Mouse (Mus musculus) urinary bladder, postnatal 10 days (tissue): ENCODE measurements around the gene Tctn1.
"Not testable (repeated sequence)": the region's sequence is repeated elsewhere in the genome, so short reads cannot be mapped to it uniquely, and the experiment has no call there.

ENCODE experiments used
- DNase-seq: peaks from one replicate; pipeline ENCODE4 v3.0.0; 2022; ENCODE audit warnings: low spot score

Gene Tctn1

DNA sequence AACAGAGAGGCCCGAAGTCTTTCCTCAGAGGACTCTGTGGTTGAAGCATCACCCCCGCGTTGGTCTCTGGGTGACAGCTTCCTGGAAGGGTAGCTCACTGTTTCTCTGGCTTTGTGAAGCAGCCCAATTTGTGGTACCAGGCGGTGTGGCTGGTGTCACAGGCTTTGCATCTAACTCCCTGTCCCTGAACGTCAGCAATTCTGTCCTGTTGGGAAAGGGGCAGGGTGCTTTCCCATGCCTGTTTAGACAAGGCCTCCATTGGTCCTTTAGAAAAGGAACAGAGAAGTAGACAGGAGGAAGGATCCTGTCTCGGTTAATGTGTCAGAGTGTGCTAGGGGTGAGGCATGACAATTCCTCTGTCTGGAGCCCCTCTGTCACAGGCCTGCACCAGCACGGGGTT lies 45.3 kb downstream of the Tctn1 start:
- no peak for DNase-seq

- no peak for DNase-seq
Observed at GRCm38 (mm10) chr5:122218109-122218905, 46.0 kb downstream of the Tctn1 start.

GRCm38 (mm10) chr5:122217636-122218035 lies 46.6 kb downstream of the Tctn1 start:
- no peak for DNase-seq

GRCm38 (mm10) chr5:122213861-122214260 lies 50.4 kb downstream of the Tctn1 start:
- DNase-seq = no peak

- DNase-seq = not testable (repeated sequence)
Observed at GRCm38 (mm10) chr5:122212820-122213219, 51.4 kb downstream of the Tctn1 start.

GRCm38 (mm10) chr5:122212125-122212524 lies 52.1 kb downstream of the Tctn1 start:
- DNase-seq = no peak

DNA sequence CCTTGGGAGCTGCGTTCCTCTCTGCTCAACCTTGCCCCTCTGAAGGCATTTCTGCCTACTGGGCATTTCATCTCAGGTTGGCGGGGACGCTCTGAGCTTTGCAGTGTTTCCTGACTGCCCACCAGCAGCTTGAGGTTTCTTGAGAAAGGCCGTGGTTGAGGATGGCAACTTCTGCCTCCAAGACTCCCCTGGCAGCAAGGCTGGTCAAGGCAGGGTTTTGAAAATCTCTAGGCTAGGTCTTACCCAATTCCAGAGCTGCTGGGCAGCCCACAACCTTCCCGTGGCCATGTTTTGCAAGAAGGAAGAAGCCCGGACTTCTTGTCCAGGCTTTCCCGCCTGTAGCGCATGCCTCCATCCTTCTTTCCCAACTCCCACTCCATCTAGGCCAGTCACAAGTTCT lies 53.4 kb downstream of the Tctn1 start:
- DNase-seq = no peak

GRCm38 (mm10) chr5:122209591-122210368 lies 54.5 kb downstream of the Tctn1 start:
- DNase-seq = no peak

DNA sequence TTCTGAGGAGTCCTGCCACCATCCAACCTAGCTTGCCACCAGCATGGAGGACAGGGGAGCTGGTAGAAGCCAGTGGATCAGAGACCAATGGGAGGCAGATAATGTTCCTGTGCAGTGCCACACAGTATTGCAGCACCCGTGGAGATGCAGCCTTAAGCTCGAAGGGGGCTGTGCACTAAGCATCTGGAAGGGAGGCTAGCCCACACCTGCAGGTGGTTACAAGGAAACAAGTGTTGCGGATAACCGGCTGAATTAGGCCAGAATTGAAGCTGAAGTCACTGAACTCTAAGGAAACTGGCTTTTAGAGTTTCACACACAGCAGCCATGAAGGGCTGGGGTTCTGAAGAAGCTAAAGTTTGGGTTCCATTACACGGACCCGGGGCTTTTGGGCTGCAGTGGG lies 55.4 kb downstream of the Tctn1 start:
- no peak for DNase-seq

DNA sequence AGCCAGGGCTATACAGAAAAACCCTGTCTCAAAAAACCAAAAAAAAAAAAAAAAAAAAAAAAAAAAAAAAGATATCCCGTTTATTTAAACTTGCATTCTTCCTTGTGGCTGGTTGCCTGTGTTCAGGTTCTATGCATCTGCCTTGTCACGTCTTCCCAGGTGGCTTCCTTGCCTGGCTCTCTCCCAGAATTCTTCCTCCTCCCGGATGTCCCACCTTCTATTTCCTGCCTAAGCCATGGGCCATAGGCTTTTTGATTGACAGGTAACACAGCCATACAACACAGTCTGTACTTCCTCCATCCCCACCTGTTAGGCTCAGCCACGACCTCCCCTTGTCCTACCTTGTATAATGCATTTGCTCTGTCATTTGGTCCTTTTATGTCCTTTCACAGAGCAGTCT lies 57.8 kb downstream of the Tctn1 start, which contains the start of gene Hvcn1:
Hvcn1 (plus strand) TSS at position 330 of the 400 bp plus-strand sequence.
- no peak for DNase-seq

GRCm38 (mm10) chr5:122204180-122204579 lies 60.1 kb downstream of the Tctn1 start:
- no peak for DNase-seq

DNA sequence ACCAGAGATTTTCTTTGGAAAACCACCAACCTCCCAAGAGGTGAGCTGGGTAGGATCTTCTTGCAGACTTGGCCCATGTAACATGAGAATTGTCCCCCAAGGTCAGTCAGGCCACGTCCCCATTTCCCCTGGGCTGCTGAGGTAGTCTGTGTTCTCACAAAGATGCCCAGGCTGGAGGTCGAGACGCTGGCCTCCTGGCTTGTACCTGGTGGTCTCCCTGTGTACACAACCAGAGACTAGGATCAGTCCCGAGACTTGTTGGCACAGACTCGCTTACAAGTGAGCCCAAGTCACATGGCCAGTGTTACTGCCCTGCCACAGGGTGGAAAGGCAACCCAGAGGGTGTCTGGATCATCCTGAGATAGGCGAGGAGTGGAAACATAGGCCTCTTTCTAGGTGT lies 62.4 kb downstream of the Tctn1 start:
- DNase-seq = no peak

DNA sequence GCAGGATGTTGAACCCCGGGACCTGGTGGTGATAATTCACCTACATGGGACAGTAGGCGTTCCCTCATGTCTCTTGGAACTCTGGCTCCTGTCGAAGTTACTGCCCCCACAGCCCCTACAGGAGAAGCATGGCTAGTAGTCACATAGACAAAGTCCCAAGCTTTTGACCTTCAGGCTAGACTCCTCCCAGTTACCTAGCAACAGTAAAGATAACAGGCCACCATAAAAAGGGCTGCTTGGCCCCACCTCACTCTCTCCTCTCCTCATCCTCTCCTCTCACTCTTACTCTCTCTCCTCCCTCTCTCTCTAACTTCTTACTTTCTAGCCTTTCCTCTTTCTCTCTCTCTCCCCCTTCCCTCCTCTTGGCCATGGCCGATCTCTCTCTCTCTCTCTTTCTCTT lies 63.4 kb downstream of the Tctn1 start:
- no peak for DNase-seq

DNA sequence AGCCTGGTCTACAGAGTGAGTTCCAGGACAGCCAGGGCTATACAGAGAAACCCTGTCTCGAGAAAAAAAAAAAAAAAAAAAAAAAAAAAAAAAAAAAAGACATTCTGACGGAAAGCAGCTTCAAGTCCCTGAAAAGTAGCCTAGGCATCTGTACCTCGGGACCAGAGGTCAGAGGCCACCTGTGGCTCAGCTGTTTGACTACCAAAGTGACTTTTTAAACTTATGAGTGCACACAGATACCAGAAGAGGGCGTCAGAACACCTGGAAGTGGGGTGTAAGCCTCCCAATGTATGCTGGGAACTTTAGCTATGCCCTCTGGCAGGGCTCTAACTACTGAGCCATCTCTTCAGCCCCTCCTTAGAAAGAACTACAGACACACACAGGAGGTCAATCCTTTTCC lies 71.9 kb downstream of the Tctn1 start:
- no peak for DNase-seq

DNA sequence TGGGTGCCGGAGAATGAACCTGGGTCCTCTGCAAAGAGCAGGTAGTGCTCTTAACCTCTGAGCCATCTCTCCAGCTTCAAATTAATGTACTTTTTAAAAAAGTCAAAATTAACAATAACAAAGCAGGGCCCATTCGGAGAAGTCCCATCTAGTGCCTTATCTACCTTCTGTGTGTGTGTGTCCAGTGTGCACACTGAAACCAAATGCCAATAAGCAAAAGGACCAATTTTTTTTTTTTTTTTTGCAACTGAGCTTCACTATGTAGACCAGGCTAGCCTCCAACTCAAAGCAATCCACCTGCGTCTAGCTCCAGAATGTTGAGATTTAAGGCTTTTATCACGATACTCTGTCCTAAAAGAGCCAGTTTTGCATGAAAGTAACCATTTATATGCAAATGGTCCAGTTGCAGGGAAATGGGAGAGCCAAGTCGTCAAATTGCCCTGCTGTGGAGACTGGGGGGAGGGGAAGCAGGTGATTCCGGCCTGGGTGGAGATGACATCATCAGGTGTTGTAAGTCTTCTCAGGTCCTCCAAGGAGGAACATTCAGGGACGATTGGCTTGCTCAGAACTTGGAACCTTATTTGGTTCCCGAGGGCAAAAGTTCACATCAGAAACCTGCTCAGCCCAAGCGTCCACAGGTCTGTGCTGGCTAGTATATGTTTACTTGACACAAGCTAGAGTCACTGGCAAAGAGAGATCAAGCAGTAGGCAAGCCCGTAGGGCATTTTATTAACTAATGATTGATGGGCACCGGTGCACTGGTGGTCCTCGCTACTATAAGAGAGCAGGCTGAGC lies 72.8 kb downstream of the Tctn1 start:
- no peak for DNase-seq

- no peak for DNase-seq
Observed at GRCm38 (mm10) chr5:122190465-122190864, 73.8 kb downstream of the Tctn1 start.

- DNase-seq = no peak
Observed at GRCm38 (mm10) chr5:122189115-122189514, 75.1 kb downstream of the Tctn1 start.
